Mouse (Mus musculus) hindbrain, embryonic 14.5 days (tissue): ENCODE data around the gene Dact2. TPM values are rescaled to one million over a fixed set of nuclear protein-coding genes. Genes with fewer than 3 reads are reported as not detected.
A peak's percentile ranks its signal among the peaks of the same experiment; 100 is the strongest.

Experiments used
- ATAC-seq: fragments of 200-750 bp; cut with Nextera tagmentation; 2 replicates; pipeline ENCODE4 v1.8.0; 2017; ENCODE audit warnings: moderate number of reproducible peaks, mild to moderate bottlenecking, moderate TSS enrichment, moderate library complexity; ENCODE audit not compliant: low FRiP score
- DNase-seq: peaks from one replicate; pipeline ENCODE4 v3.0.0-alpha.2; 2015; ENCODE audit warnings: low spot score
- H3K27ac ChIP-seq: fragments of 300-500 bp; sonication (generic); 2 replicates; pipeline ENCODE4 v1.5.1; 2014; ENCODE audit warnings: mild to moderate bottlenecking, moderate library complexity
- H3K27me3 ChIP-seq: fragments of 300-500 bp; sonication (generic); 2 replicates; pipeline ENCODE4 v1.6.1; 2014; ENCODE audit warnings: mild to moderate bottlenecking, low read length, mixed read lengths; ENCODE audit not compliant: control insufficient read depth, insufficient read depth
- H3K36me3 ChIP-seq: fragments of 300-500 bp; sonication (generic); replicated peaks from 2 replicates; pipeline ENCODE4 v1.6.1; 2014; ENCODE audit not compliant: control insufficient read depth, insufficient read depth
- H3K4me1 ChIP-seq: fragments of 300-500 bp; sonication (generic); replicated peaks from 2 replicates; pipeline ENCODE4 v1.6.1; 2014; ENCODE audit warnings: antibody characterized with exemption, low read length, mixed read lengths; ENCODE audit not compliant: control insufficient read depth, insufficient read depth
- H3K4me2 ChIP-seq: fragments of 300-500 bp; sonication (generic); replicated peaks from 2 replicates; pipeline ENCODE4 v1.6.1; 2014; ENCODE audit warnings: mild to moderate bottlenecking, moderate library complexity
- H3K4me3 ChIP-seq: fragments of 300-500 bp; sonication (generic); replicated peaks from 2 replicates; pipeline ENCODE4 v1.5.1; 2014; ENCODE audit warnings: mild to moderate bottlenecking, low read length
- H3K9ac ChIP-seq: fragments of 300-500 bp; sonication (generic); 2 replicates; pipeline ENCODE4 v1.6.1; 2014
- H3K9me3 ChIP-seq: fragments of 300-500 bp; sonication (generic); 2 replicates; pipeline ENCODE4 v1.6.1; 2016; ENCODE audit warnings: low read length; ENCODE audit not compliant: control insufficient read depth
- WGBS: fragments of 180-500 bp; shearing (Covaris S2); extraction: QIAGEN DNeasy Blood & Tissue Kit; methylation state at CpG from one replicate; pipeline ENCODE4 v1.1.7; 2014; 5-methylcytosine and 5-hydroxymethylcytosine counted together
- polyA plus RNA-seq: library from polyadenylated mRNA; unstranded; fragments of >200 nt; fragmentation: Nextera tagmentation; extraction: Ambion mirVana; gene quantifications from 2 replicates; pipeline ENCODE4 v1.2.1, GENCODE M21; 2014

Dact2 gene
- polyA plus RNA-seq, 1 experiment from 2014 or later: 3.0 TPM

GRCm38 (mm10) chr17:14201281-14201787, 2.8 kb downstream of the Dact2 start:
- H3K27me3 ChIP-seq: peaks cover 59% of the 10 kb centered on the region
- no peak overlapping the region for H3K4me3 ChIP-seq
- H3K4me1 ChIP-seq: peaks cover 7% of the 10 kb centered on the region; the same call in 1 of the 2 replicates
- WGBS: 6% methylated on average over 12 of the region's 12 CpGs
- no peak overlapping the region for H3K9ac ChIP-seq
- peak; percentile 57 for DNase-seq
- H3K27ac ChIP-seq: no peak overlapping the region
- ATAC-seq: no peak
- no peaks in the 10 kb centered on the region for H3K36me3 ChIP-seq
- H3K9me3 ChIP-seq: no peaks in the 10 kb centered on the region
- H3K4me2 ChIP-seq: 0 out of 2 replicates have a peak overlapping the region, but pooled peaks have one; percentile 95

- Histone ChIP-seq H3K36me3 (no peaks in the 10 kb centered on the region), H3K4me3 (no peak overlapping the region), H3K9me3 (no peaks in the 10 kb centered on the region), H3K4me2 (no peak overlapping the region), H3K9ac (no peak overlapping the region), H3K4me1 (peaks cover 7% of the 10 kb centered on the region; the same call in 1 of the 2 replicates), H3K27ac (no peak overlapping the region), H3K27me3 (peaks cover 53% of the 10 kb centered on the region)
- DNase-seq (no peak), ATAC-seq (no peak)
- 86% methylated on average over 7 of the region's 7 CpGs for WGBS
These were observed 3.9 kb downstream of the Dact2 start for GRCm38 (mm10) chr17:14200206-14200605.

DNA sequence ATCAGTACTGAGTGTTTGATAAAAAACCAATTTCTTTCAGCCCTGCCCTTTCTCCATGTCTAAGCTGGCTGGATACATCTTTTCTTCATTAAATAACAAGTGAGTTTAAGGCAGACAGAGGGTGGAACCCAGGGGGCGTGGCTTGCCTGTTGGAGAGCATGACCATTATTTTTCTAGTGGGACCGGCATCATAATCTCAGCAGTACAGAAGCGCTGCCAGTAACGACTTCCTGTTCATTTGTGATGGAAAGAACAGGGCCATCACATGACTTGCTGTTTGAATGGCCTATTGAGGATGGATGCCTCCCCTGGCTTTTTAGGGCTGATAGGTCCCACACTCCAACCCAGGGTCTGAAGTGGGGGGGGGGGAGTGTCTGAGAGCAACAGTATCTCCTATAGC, 4.5 kb downstream of the Dact2 start:
- Histone ChIP-seq H3K36me3 (no peaks in the 10 kb centered on the region), H3K4me2 (no peak overlapping the region), H3K9me3 (no peaks in the 10 kb centered on the region), H3K9ac (no peak overlapping the region), H3K4me3 (no peak overlapping the region), H3K4me1 (peaks cover 7% of the 10 kb centered on the region; the same call in 1 of the 2 replicates), H3K27ac (no peak overlapping the region), H3K27me3 (peaks cover 47% of the 10 kb centered on the region)
- 64% methylated on average over 4 of the region's 4 CpGs for WGBS
- DNase-seq (no peak), ATAC-seq (no peak)

DNA sequence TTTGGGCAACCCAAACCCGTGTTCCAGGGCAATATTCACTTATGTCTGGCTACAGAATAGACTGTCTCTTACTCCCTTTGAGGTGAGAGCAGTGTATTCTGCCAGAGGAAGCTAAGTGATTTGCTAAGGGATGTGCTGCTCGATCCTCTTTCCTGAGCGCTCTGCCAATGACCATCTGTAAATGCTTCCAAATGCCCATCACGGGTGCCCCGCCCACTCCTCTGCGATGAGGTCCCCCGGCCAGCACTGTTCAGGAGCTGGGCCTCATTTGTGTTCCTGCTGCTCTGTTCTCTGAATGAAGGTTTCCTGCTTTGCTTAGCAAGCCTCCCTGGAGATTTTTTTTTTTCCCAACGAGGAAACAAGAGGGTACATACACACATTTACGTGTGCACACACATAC, 11.2 kb downstream of the Dact2 start:
- no peaks in the 10 kb centered on the region for H3K9me3 ChIP-seq
- no peaks in the 10 kb centered on the region for H3K4me1 ChIP-seq
- 69% methylated on average over 9 of the region's 9 CpGs for WGBS
- H3K9ac ChIP-seq: no peak overlapping the region
- ATAC-seq: no peak
- H3K27ac ChIP-seq: no peak overlapping the region
- no peak overlapping the region for H3K4me2 ChIP-seq
- no peak for DNase-seq
- H3K36me3 ChIP-seq: no peaks in the 10 kb centered on the region
- H3K4me3 ChIP-seq: no peak overlapping the region
- no peaks in the 10 kb centered on the region for H3K27me3 ChIP-seq

- Histone ChIP-seq H3K4me2 (no peak overlapping the region), H3K27ac (no peak overlapping the region), H3K36me3 (no peaks in the 10 kb centered on the region), H3K4me3 (no peak overlapping the region), H3K4me1 (no peaks in the 10 kb centered on the region), H3K9me3 (no peaks in the 10 kb centered on the region), H3K9ac (no peak overlapping the region), H3K27me3 (no peaks in the 10 kb centered on the region)
- whole genome bisulfite sequencing: 92% methylated on average over 4 of the region's 4 CpGs
- no peak for DNase-seq
- no peak for ATAC-seq
These were observed 11.7 kb downstream of the Dact2 start for GRCm38 (mm10) chr17:14192432-14192831.

- DNase-seq (no peak), ATAC-seq (no peak)
- H3K27ac ChIP-seq: no peak overlapping the region
- H3K9ac ChIP-seq: no peak overlapping the region
- no peaks in the 10 kb centered on the region for H3K27me3 ChIP-seq
- no peaks in the 10 kb centered on the region for H3K9me3 ChIP-seq
- H3K4me3 ChIP-seq: no peak overlapping the region
- H3K36me3 ChIP-seq: no peaks in the 10 kb centered on the region
- H3K4me2 ChIP-seq: no peak overlapping the region
- H3K4me1 ChIP-seq: no peaks in the 10 kb centered on the region
These were observed 15.6 kb downstream of the Dact2 start for GRCm38 (mm10) chr17:14188455-14188854.

GRCm38 (mm10) chr17:14187096-14187495, 17.0 kb downstream of the Dact2 start:
- no peaks in the 10 kb centered on the region for H3K36me3 ChIP-seq
- H3K27ac ChIP-seq: no peak overlapping the region
- no peak overlapping the region for H3K4me3 ChIP-seq
- no peak overlapping the region for H3K4me2 ChIP-seq
- DNase-seq (no peak), ATAC-seq (no peak)
- H3K27me3 ChIP-seq: no peaks in the 10 kb centered on the region
- no peak overlapping the region for H3K9ac ChIP-seq
- no peaks in the 10 kb centered on the region for H3K4me1 ChIP-seq
- no peaks in the 10 kb centered on the region for H3K9me3 ChIP-seq

- Histone ChIP-seq H3K4me2 (no peak overlapping the region), H3K9ac (no peak overlapping the region), H3K4me3 (no peak overlapping the region), H3K36me3 (no peaks in the 10 kb centered on the region), H3K4me1 (no peaks in the 10 kb centered on the region), H3K27me3 (no peaks in the 10 kb centered on the region), H3K27ac (no peak overlapping the region), H3K9me3 (no peaks in the 10 kb centered on the region)
- DNase-seq (no peak), ATAC-seq (no peak)
- 85% methylated on average over 3 of the region's 3 CpGs for WGBS
These were observed 17.9 kb downstream of the Dact2 start for GRCm38 (mm10) chr17:14186176-14186575.

DNA sequence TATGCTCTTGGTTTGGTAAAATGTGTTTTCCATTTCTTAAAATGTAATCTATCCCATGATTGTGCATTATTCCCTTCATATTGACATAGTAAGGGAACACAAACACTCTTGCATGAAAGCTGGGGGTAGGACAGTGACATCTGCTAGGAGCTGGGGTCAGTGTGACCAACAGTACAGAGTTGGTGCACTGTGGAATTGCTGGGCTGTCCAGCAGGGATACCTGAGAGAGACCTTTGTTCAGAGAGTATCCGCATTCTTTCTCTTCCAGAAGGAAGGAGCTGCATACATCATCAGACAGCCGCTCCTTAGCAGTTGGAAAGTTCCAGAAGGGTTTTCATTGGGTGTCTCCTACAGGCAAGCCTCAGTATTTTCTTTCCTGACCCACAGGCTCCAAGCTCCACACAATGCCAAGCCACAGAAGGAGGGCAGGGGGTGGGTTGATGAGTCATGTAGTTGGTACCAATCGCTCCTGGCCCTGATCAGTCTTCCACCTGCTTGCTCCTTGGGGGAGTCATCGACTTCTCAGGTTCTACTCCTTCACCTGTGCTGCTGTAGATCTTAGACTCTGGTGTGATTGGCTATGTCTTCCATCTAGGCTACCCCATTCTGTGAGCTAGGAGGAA, 19.8 kb downstream of the Dact2 start:
- Histone ChIP-seq H3K36me3 (no peaks in the 10 kb centered on the region), H3K9ac (no peak overlapping the region), H3K4me1 (no peaks in the 10 kb centered on the region), H3K27me3 (no peaks in the 10 kb centered on the region), H3K4me2 (no peak overlapping the region), H3K27ac (no peak overlapping the region), H3K9me3 (no peaks in the 10 kb centered on the region), H3K4me3 (no peak overlapping the region)
- 93% methylated on average over 4 of the region's 4 CpGs for WGBS
- ATAC-seq (no peak), DNase-seq (no peak)

DNA sequence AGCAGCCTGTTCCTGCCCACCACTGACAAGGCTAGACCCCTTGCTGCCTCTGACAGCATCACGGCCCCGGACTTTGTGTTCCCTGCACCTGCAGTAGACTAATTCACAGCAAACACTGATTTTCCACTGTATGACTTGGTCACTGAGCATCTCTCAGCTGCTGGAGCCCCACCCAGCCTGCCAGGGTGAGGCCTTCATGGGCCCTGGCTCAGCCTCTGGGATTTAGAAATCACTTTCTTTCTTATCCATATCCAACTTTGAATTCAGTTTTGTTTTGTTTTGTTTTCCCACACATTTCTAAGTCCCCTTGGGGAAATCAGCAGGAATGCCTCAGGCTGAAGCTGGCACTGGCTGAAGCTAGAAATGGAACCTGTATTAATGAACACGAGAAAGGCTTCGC, 20.4 kb downstream of the Dact2 start:
- Histone ChIP-seq H3K27me3 (no peaks in the 10 kb centered on the region), H3K4me2 (no peak overlapping the region), H3K9me3 (no peaks in the 10 kb centered on the region), H3K4me1 (no peaks in the 10 kb centered on the region), H3K36me3 (no peaks in the 10 kb centered on the region), H3K4me3 (no peak overlapping the region), H3K9ac (no peak overlapping the region), H3K27ac (no peak overlapping the region)
- 82% methylated on average over 4 of the region's 4 CpGs for WGBS
- DNase-seq (no peak), ATAC-seq (no peak)
